Mouse (Mus musculus): ENCODE measurements around the gene Ntn1. TPM values are rescaled to one million over a fixed set of nuclear protein-coding genes. Genes with fewer than 3 reads are reported as not detected.

The Ntn1 gene
- polyA plus RNA-seq, 1 experiment from 2014 or later: 7.0 TPM

- Histone ChIP-seq H3K27me3 (ENCODE audit: insufficient read depth, poor library complexity, severe bottlenecking) (no peaks in the 10 kb centered on the region), H3K36me3 (no peaks in the 10 kb centered on the region), H3K4me1 (peaks cover 11% of the 10 kb centered on the region; the same call in 1 of the 2 replicates), H3K4me3 (no peak overlapping the region), H3K27ac (no peak overlapping the region), H3K9me3 (no peaks in the 10 kb centered on the region)
- DNase-seq (ENCODE audit: low spot score): no peak
- 81% methylated on average over 4 of the region's 4 CpGs for whole genome bisulfite sequencing
These were observed 232.2 kb downstream of the Ntn1 start for GRCm38 (mm10) chr11:68168427-68168826.

- H3K9me3 ChIP-seq: no peaks in the 10 kb centered on the region
- no peak overlapping the region for H3K27ac ChIP-seq
- H3K4me3 ChIP-seq: no peak overlapping the region
- no peaks in the 10 kb centered on the region for H3K4me1 ChIP-seq
- no peaks in the 10 kb centered on the region for H3K36me3 ChIP-seq
- WGBS: 88% methylated on average over 5 of the region's 5 CpGs
- H3K27me3 ChIP-seq (ENCODE audit: insufficient read depth, poor library complexity, severe bottlenecking): no peaks in the 10 kb centered on the region
- no peak for DNase-seq (ENCODE audit: low spot score)
These were observed 236.2 kb downstream of the Ntn1 start for GRCm38 (mm10) chr11:68164408-68164807.

GRCm38 (mm10) chr11:68159867-68160266, 240.8 kb downstream of the Ntn1 start:
- H3K4me3 ChIP-seq: no peak overlapping the region
- WGBS: 71% methylated on average over 4 of the region's 4 CpGs
- no peaks in the 10 kb centered on the region for H3K9me3 ChIP-seq
- no peaks in the 10 kb centered on the region for H3K36me3 ChIP-seq
- no peaks in the 10 kb centered on the region for H3K27me3 ChIP-seq (ENCODE audit: insufficient read depth, poor library complexity, severe bottlenecking)
- H3K27ac ChIP-seq: no peak overlapping the region
- DNase-seq (ENCODE audit: low spot score): no peak
- H3K4me1 ChIP-seq: no peaks in the 10 kb centered on the region

Small RNA genes lying within 50 kb of the gene (microRNA-seq; reads per million reads assigned to microRNA genes)
- gene Mir6406: not detected

Other genes starting within 250 kb of the Ntn1 start
- gene Pik3r5, start 31.3 kb upstream of the Ntn1 start, polyA plus RNA-seq (2016; fragmentation: Nextera tagmentation; extraction: Ambion mirVana): 0.07 and 0.48 TPM in 2 replicates
- gene Pik3r6, start 102.2 kb upstream of the Ntn1 start, polyA plus RNA-seq (2016; fragmentation: Nextera tagmentation; extraction: Ambion mirVana): 1.9 and 2.2 TPM in 2 replicates
- 0.06 and 0.16 TPM in 2 replicates for gene Mfsd6l, start 155.4 kb upstream of the Ntn1 start, polyA plus RNA-seq (2016; fragmentation: Nextera tagmentation; extraction: Ambion mirVana)
- 0.80 and 1.5 TPM in 2 replicates for gene Ccdc42, start 186.2 kb upstream of the Ntn1 start, polyA plus RNA-seq (2016; fragmentation: Nextera tagmentation; extraction: Ambion mirVana)